Mouse (Mus musculus) R1 (cell line): Measurements from ENCODE around the gene Ankrd44.

Source experiments
- DNase-seq: peaks from one replicate; pipeline ENCODE4 v3.0.0-alpha.2; 2018; ENCODE audit warnings: low read depth, low spot score

Ankrd44 gene

DNA sequence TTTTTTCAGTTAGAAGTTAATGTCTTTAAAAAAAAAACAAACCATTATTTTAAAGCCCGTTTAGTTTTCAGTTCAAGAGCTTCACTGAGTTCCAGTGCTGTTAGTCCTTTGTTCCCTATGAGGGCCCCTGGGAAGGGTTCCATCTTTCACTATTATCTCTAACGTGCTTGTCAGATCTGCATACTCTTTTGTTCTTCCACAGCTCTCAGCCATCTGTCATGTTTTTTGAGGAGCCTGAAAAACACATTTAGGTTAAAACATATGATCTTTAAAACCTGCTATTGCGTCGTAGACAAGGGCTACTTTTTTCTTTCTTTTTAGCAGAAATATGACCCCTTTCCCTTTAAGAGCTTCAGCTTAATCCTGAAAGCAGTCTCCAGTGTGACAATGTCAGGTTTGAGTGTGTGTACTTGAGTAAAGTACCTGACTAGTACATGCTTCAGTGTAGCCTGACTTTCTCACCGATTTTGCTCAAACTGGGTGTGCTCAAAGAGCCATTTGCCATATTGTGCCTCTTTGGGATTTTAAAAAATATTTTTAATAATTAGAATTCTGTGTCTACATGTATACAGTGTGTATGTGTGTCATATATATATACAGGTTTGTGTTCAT is 285.9 kb downstream of the Ankrd44 start:
- DNase-seq: no peak

DNA sequence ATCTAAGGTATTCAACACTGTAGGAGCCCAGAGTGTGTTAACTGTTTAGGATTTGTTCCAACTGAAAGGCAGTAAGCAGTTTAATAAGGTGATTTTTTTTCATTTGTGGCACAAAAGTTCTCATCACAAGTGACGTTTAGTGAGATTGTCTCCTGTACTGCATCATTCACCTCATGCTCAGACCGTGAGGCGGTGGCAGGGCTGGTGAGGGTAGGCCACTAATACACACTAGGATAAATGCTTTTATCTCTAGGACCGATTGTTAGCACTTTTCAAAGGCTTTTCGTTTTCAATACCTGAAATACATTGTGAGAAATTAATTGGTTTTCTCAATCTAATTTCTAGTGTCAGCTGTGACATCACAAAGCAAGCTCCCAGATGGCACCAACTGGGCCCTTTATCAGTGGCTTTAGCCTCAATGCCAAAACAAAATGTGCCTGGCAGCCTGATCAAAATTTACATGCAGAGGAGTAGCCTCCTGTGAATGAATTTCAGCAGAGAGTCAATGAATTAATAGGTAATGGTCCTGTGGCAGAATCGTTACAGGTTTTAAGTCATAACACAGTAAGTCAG is 286.6 kb downstream of the Ankrd44 start:
- no peak for DNase-seq

DNA sequence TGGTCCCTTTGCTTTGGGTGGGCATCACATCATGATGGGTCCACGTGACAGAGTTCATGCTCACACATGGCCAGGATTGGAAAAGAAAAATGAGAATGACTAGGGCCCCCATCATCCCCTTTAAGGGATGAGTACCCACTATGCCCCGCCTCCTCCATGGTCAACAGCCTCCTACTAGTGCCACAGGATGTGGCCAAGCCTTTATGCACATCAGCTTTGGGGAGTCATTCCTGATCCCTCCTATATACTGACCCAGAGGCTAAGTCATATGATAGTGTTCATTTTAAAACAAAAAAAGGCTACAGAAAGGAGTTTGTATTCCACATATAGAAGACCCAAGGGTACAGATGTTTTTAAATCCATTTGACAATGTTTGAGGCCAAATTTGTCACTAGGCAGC is 287.1 kb downstream of the Ankrd44 start:
- DNase-seq: no peak

DNA sequence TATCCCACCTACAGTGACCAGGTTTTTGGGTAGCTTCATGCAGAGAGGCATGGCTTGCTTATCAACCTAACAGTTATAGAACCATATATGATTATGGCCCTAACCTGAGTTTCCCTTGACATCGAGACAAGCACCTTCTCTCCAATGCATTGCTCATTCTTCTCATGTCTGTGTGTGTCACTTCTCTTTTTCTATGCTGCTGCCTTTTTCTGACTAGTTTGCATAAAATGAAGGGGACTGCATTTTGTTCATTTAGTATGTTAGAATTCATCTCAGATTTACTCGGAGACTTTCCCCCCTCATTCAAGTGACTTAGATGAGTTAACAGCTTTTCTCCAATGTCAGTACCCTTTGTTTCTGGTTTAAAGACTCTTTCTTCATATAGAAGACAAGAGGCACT is 288.8 kb downstream of the Ankrd44 start:
- DNase-seq: no peak

DNA sequence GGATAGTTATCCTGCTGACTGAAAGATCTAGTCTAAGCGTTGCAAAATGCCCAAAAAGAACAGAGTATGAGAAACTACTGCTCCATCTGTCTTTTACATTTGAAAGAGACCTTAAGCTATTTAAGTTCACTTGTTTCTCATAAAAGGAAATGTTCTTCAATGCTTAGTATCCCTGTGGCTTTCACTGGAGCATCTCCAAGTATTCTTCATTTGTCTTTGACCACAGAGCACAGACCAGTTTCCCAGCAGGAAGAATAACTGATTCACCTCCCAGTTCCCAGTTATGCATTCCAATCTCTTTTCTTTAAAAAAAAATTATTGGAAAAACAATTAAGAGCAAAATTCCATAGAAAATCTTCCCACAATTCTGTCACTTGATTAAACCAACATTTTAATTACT is 297.1 kb downstream of the Ankrd44 start:
- no peak for DNase-seq

DNA sequence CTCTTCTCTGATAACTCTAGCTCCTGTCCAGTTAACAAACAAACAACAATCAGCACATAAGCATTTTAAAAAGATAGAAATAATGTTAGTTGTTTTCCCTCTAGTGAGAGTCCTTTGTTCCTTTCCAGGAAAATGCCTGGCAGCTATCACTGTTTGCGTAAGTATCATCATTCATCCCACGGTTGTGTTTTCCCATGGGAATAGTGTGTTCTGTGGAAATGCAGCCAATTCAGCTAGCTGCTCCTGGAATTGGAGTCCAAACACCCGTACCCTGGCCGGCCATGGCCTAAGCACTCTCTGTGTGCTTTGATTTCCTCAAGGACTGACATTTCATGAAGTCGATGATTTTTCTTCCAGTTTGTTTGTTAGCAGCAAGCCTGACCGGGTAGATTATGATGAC is 311.2 kb downstream of the Ankrd44 start:
- no peak for DNase-seq

DNA sequence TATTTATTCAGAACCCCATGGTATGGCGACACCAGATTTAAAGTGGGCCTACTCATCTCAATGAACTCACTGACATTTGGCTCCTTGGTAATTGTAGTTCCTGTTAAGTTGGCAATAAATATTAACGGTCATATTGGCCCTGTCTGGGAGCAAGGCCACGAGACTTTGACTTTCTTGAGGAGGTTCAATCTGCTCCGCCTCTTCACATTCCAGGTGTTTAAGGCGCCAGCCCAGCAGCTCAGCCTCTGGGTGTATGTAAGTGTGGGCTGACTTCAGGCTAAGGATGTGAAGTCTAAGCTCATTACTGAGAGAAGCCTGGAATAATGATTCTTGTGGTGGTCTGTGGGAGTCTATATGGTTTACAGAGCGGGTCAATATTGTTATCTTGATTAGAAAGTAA is 313.8 kb downstream of the Ankrd44 start:
- DNase-seq: peak; percentile 45

DNA sequence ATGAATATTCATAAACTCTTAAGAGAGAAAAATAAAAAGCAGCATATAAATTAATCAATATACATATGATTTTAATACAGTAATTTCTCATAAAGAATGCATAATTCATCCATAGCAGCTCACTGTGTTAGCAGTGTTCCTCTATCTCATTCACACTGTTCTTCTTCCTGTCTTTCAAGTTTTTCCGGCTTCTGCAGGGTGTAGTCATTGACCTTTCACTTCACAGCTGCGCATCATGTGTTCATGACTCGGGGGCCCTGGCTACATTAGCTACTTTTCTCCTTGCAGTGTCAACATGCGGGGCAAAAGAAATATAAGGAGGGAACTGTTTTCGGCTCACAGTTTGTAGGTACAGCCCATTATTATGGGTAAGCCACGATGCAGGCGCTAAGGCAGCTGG is 314.3 kb downstream of the Ankrd44 start:
- peak; percentile 67 for DNase-seq

DNA sequence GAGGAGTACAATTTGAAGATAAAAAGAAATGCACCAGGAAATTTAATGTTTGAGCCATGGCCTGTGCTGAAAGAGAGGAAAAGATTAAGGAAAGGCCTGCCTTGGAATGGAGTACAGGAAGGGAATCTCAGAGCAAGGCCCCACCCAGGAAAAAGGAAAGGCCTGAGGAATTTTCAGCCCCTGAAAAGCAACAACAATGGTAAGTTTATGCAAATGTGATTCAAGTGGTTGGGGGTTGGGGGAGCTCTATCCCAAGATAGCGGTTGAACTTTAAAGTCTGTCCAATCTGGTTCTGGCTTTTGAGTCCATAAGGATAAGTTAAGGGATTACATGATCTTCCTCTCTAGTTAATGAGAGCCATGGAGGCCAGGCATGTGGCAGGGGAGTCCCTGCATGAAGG is 319.3 kb downstream of the Ankrd44 start:
- peak; percentile 94 for DNase-seq

DNA sequence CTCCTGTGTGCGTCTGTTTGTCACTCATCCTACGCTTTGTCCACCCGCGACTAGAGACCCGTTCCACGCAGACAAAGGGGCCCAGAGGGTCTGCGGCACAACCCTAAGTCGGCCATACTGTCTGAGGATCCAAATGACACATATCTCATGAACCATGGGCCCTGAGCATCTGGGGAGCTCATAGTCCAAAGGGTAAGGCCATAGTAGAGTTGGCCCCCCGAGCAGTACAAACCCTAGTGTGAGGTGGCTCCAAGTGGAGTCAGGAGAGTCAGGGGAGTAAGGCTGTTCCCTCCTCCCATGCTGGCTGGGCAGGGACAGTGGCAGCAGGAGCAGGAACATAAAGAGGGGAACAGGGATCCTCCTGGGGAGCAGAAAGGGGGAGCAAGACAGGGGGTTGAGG is 324.5 kb downstream of the Ankrd44 start:
- no peak for DNase-seq

DNA sequence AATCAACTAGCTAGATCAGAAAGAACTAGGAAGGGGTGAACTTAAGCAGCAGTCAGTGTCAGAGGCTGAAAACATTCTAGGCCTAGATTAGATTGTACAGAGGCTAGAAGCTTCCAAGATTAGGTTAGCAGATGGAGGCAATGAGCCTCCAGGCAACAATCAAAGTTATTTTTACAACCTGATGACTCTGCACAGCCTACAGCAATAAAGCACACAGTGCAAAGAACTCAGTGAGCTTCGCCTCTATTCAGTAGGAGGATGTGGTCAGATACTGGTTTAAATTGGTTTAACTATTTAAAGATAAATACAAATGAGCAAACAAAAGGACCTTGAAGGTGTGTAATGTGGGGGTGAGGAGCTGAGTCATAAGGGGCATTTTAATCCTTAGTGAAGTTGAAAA is 325.9 kb downstream of the Ankrd44 start:
- no peak for DNase-seq

DNA sequence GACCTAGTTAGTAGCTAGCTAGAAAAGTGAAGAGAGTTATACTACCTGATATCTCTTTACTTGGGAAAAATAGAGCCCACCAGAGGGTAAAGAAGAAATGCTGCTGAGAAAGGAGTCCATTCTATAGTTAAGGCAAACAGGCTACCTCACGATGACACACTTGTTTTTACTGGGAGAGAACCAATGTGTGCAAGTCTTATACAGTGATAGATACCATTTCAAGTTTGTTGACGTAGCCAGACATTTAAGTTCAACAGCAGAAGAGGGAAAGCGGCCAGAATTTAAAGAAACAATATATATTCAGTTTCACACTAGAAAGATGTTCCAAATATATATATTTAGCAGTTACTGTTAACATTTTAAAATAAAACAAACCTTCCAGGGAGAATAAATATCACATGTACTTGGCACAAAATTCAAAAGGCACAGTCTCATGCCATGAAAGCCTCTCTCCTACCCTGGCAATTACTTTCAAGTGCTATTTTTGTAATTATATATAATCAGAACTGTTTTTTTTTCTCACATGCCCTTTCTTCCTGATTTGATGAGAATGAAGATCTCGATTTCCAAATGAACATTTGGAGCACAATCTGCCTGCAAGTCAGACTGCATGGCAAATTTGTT is 328.5 kb downstream of the Ankrd44 start:
- no peak for DNase-seq

DNA sequence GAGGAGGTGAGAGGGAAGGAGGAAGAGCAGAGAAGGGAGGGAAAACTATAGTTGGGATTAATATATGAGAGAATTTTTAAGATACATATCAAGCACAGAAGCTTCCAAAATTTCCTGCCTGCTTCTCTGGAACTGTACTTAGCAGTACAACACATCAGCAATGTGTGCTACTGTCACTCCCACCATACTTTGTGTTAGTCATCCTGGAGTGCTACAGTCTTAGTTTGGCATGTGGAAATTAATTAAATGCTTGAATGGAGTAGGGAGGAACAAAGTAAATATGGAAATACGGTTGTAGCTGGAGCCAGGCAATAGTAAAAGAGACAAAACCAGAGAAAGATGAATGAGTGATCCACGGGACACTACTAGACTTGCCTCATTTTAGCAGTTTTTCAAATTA is 330.0 kb downstream of the Ankrd44 start:
- DNase-seq: no peak
